Mouse (Mus musculus) intestine, postnatal 0 days (tissue): ENCODE data around the gene Lrrc4. TPM values are rescaled to one million over a fixed set of nuclear protein-coding genes. Genes with fewer than 3 reads are reported as not detected.

Experiments
- ATAC-seq: fragments of 200-750 bp; cut with Nextera tagmentation; 2 replicates; pipeline ENCODE4 v1.8.0; 2017; ENCODE audit warnings: mild to moderate bottlenecking, moderate TSS enrichment, moderate library complexity
- H3K27ac ChIP-seq: fragments of 300-500 bp; sonication (generic); 2 replicates; pipeline ENCODE4 v1.5.1; 2014; ENCODE audit warnings: mild to moderate bottlenecking, low read depth, low read length, moderate library complexity
- H3K27me3 ChIP-seq: fragments of 300-500 bp; sonication (generic); replicated peaks from 2 replicates; pipeline ENCODE4 v1.6.1; 2014; ENCODE audit warnings: low read length, mixed read lengths; ENCODE audit not compliant: control insufficient read depth, insufficient read depth
- H3K36me3 ChIP-seq: fragments of 300-500 bp; sonication (generic); 2 replicates; pipeline ENCODE4 v1.6.1; 2014; ENCODE audit warnings: mild to moderate bottlenecking, moderate library complexity; ENCODE audit not compliant: control insufficient read depth, insufficient read depth
- H3K4me1 ChIP-seq: fragments of 300-500 bp; sonication (generic); replicated peaks from 2 replicates; pipeline ENCODE4 v1.6.1; 2014; ENCODE audit warnings: antibody characterized with exemption, low read length, mixed read lengths; ENCODE audit not compliant: control insufficient read depth, insufficient read depth
- H3K4me2 ChIP-seq: fragments of 300-500 bp; sonication (generic); replicated peaks from 2 replicates; pipeline ENCODE4 v1.6.1; 2014; ENCODE audit warnings: low read depth, mild to moderate bottlenecking, moderate library complexity
- H3K4me3 ChIP-seq: fragments of 300-500 bp; sonication (generic); 2 replicates; pipeline ENCODE4 v1.5.1; 2014; ENCODE audit warnings: low read depth, low read length
- H3K9ac ChIP-seq: fragments of 300-500 bp; sonication (generic); 2 replicates; pipeline ENCODE4 v1.6.1; 2014; ENCODE audit warnings: mild to moderate bottlenecking, low read depth, low read length
- H3K9me3 ChIP-seq: fragments of 300-500 bp; sonication (generic); 2 replicates; pipeline ENCODE4 v1.6.1; 2016; ENCODE audit warnings: mixed run types; ENCODE audit not compliant: control insufficient read depth
- CTCF ChIP-seq: sonication (generic); IDR thresholded peaks from 2 replicates; pipeline ENCODE4 v1.5.1; 2016; ENCODE audit warnings: low read depth, mild to moderate bottlenecking, control low read depth, antibody characterized with exemption, moderate library complexity
- WGBS: fragments of 180-500 bp; shearing (Covaris S2); extraction: QIAGEN DNeasy Blood & Tissue Kit; methylation state at CpG from one replicate; pipeline ENCODE4 v1.1.7; 2014; 5-methylcytosine and 5-hydroxymethylcytosine counted together
- polyA plus RNA-seq: library from polyadenylated mRNA; unstranded; fragments of >200 nt; fragmentation: Nextera tagmentation; extraction: Ambion mirVana; gene quantifications from 2 replicates; pipeline ENCODE4 v1.2.1, GENCODE M21; 2015

Gene Lrrc4
- polyA plus RNA-seq, 1 experiment from 2014 or later = 3.2 TPM

GRCm38 (mm10) chr6:28717203-28717844 lies 114.2 kb downstream of the Lrrc4 start:
- Histone ChIP-seq H3K9ac (no peak overlapping the region), H3K4me2 (no peak overlapping the region), H3K4me1 (no peaks in the 10 kb centered on the region), H3K4me3 (no peak overlapping the region), H3K36me3 (no peaks in the 10 kb centered on the region), H3K9me3 (no peaks in the 10 kb centered on the region), H3K27me3 (no peaks in the 10 kb centered on the region), H3K27ac (no peak overlapping the region)
- TF ChIP-seq CTCF = no peak
- 43% methylated on average over 7 of the region's 7 CpGs for WGBS
- ATAC-seq = no peak

GRCm38 (mm10) chr6:28710035-28710434 lies 121.5 kb downstream of the Lrrc4 start:
- H3K27ac ChIP-seq = no peak overlapping the region
- no peak overlapping the region for H3K9ac ChIP-seq
- H3K27me3 ChIP-seq = no peaks in the 10 kb centered on the region
- no peak overlapping the region for H3K4me2 ChIP-seq
- no peaks in the 10 kb centered on the region for H3K9me3 ChIP-seq
- ATAC-seq = no peak
- 29% methylated on average over 2 of the region's 2 CpGs for WGBS
- no peaks in the 10 kb centered on the region for H3K4me1 ChIP-seq
- TF ChIP-seq CTCF = no peak
- H3K4me3 ChIP-seq = no peak overlapping the region
- no peaks in the 10 kb centered on the region for H3K36me3 ChIP-seq

- H3K9ac ChIP-seq = no peak overlapping the region
- no peaks in the 10 kb centered on the region for H3K27me3 ChIP-seq
- no peak for ATAC-seq
- no peaks in the 10 kb centered on the region for H3K9me3 ChIP-seq
- H3K4me2 ChIP-seq = no peak overlapping the region
- no peak overlapping the region for H3K27ac ChIP-seq
- no peaks in the 10 kb centered on the region for H3K4me1 ChIP-seq
- no peak for TF ChIP-seq CTCF
- no peak overlapping the region for H3K4me3 ChIP-seq
- WGBS = 44% methylated on average over 12 of the region's 12 CpGs
- no peaks in the 10 kb centered on the region for H3K36me3 ChIP-seq
These were observed 124.5 kb downstream of the Lrrc4 start for GRCm38 (mm10) chr6:28706976-28707592.

DNA sequence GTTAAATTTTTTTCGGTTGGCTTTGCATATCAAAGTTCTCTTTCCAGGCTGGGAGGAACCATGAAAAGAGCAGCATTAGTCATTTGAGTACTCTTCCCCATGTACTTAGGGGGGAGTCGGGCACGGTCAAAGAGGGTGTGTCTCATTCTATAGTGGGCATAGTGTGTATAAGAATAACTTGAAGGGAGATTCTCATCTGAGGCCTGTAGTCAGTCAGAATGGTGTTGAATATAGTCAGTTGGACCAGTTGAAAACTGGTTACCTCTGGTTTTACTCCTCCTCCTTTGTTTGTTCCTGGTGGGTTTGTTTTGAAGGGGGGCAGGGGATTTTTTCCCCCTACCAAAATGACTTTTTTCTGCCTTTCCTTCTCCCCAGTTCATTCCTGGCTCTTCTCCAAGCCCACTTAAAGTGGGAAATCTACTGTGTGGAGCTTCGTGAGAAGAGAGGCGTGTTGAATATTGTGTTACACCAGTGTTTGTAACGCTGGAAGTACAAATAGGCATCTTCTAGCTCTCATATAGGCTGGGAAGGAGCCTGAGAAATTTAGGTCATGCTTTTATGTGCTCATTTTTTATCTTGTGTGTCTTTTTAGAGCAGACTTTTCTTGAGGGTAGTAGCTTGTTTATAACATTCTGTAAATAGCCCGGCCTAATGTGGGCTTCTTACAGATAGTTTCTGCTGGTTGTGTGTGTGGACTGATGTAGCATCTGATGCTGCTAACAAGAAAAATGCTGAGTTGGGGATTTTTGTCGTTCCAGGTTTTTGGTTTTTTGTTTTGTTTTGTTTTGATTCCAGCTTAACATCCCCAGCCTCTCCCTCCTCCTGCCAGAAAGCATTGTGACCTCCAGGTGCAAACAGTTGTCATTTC lies 125.2 kb downstream of the Lrrc4 start:
- Histone ChIP-seq H3K4me1 (no peaks in the 10 kb centered on the region), H3K9ac (no peak overlapping the region), H3K4me3 (no peak overlapping the region), H3K9me3 (no peaks in the 10 kb centered on the region), H3K27ac (no peak overlapping the region), H3K4me2 (no peak overlapping the region), H3K36me3 (no peaks in the 10 kb centered on the region), H3K27me3 (no peaks in the 10 kb centered on the region)
- no peak for TF ChIP-seq CTCF
- ATAC-seq = no peak
- 59% methylated on average over 8 of the region's 8 CpGs for WGBS

GRCm38 (mm10) chr6:28705384-28706107 lies 126.0 kb downstream of the Lrrc4 start:
- H3K9ac ChIP-seq = no peak overlapping the region
- H3K4me1 ChIP-seq = no peaks in the 10 kb centered on the region
- no peak overlapping the region for H3K4me3 ChIP-seq
- no peaks in the 10 kb centered on the region for H3K9me3 ChIP-seq
- H3K4me2 ChIP-seq = no peak overlapping the region
- H3K27ac ChIP-seq = no peak overlapping the region
- no peak for TF ChIP-seq CTCF
- no peaks in the 10 kb centered on the region for H3K27me3 ChIP-seq
- no peaks in the 10 kb centered on the region for H3K36me3 ChIP-seq
- WGBS = 69% methylated on average over 6 of the region's 6 CpGs
- no peak for ATAC-seq

- 0 out of 2 replicates have a peak, but pooled peaks have one; percentile 28 for ATAC-seq
- Histone ChIP-seq H3K9me3 (no peaks in the 10 kb centered on the region), H3K4me1 (no peaks in the 10 kb centered on the region), H3K36me3 (no peaks in the 10 kb centered on the region), H3K27me3 (no peaks in the 10 kb centered on the region), H3K9ac (no peak overlapping the region), H3K4me3 (no peak overlapping the region), H3K27ac (no peak overlapping the region), H3K4me2 (peak overlapping the region; percentile 38; the same call in 1 of the 2 replicates)
- 26% methylated on average over 6 of the region's 6 CpGs for WGBS
- TF ChIP-seq CTCF = no peak
These were observed 126.9 kb downstream of the Lrrc4 start for GRCm38 (mm10) chr6:28704612-28705011.
